Mouse (Mus musculus) midbrain, postnatal 0 days (tissue): ENCODE results near the gene Dennd4b. TPM values are rescaled to one million over a fixed set of nuclear protein-coding genes. Genes with fewer than 3 reads are reported as not detected.
"Not testable (repeated sequence)": the region's sequence is repeated elsewhere in the genome, so short reads cannot be mapped to it uniquely, and the experiment has no call there.

Experiments used
- ATAC-seq: fragments of 200-750 bp; cut with Nextera tagmentation; 2 replicates; pipeline ENCODE4 v1.8.0; 2017; ENCODE audit warnings: moderate number of reproducible peaks, mild to moderate bottlenecking, moderate TSS enrichment, moderate library complexity; ENCODE audit not compliant: low FRiP score
- DNase-seq: peaks from one replicate; pipeline ENCODE4 v3.0.0-alpha.2; 2015; ENCODE audit warnings: low spot score
- H3K27ac ChIP-seq: fragments of 300-500 bp; sonication (generic); 2 replicates; pipeline ENCODE4 v1.5.1; 2014; ENCODE audit warnings: low read depth, mild to moderate bottlenecking, low read length, mixed read lengths
- H3K27me3 ChIP-seq: fragments of 300-500 bp; sonication (generic); 2 replicates; pipeline ENCODE4 v1.6.1; 2014; ENCODE audit warnings: low read length, control low read depth, mixed read lengths; ENCODE audit not compliant: insufficient read depth
- H3K36me3 ChIP-seq: fragments of 300-500 bp; sonication (generic); 2 replicates; pipeline ENCODE4 v1.6.1; 2014; ENCODE audit warnings: low read length, control low read depth, mixed read lengths; ENCODE audit not compliant: insufficient read depth
- H3K4me1 ChIP-seq: fragments of 300-500 bp; sonication (generic); 2 replicates; pipeline ENCODE4 v1.6.1; 2014; ENCODE audit warnings: mild to moderate bottlenecking, control low read depth, antibody characterized with exemption, low read length, mixed read lengths; ENCODE audit not compliant: insufficient read depth
- H3K4me2 ChIP-seq: fragments of 300-500 bp; sonication (generic); 2 replicates; pipeline ENCODE4 v1.6.1; 2014; ENCODE audit warnings: low read depth, mild to moderate bottlenecking, low read length, mixed read lengths; ENCODE audit not compliant: poor library complexity, severe bottlenecking
- H3K4me3 ChIP-seq: fragments of 300-500 bp; sonication (generic); 2 replicates; pipeline ENCODE4 v1.5.1; 2014; ENCODE audit warnings: low read depth, mild to moderate bottlenecking, low read length, moderate library complexity
- H3K9ac ChIP-seq: fragments of 300-500 bp; sonication (generic); replicated peaks from 2 replicates; pipeline ENCODE4 v1.6.1; 2014; ENCODE audit warnings: mild to moderate bottlenecking, low read length, moderate library complexity, mixed read lengths; ENCODE audit not compliant: poor library complexity, severe bottlenecking
- H3K9me3 ChIP-seq: fragments of 300-500 bp; sonication (generic); 2 replicates; pipeline ENCODE4 v1.6.1; 2016; ENCODE audit warnings: low read length, control low read depth
- CTCF ChIP-seq: IDR thresholded peaks from 2 replicates; pipeline ENCODE4 v1.5.1; 2016; ENCODE audit warnings: antibody characterized with exemption, mild to moderate bottlenecking
- WGBS: fragments of 180-500 bp; shearing (Covaris S2); extraction: QIAGEN DNeasy Blood & Tissue Kit; methylation state at CpG from one replicate; pipeline ENCODE4 v1.1.7; 2014; 5-methylcytosine and 5-hydroxymethylcytosine counted together
- polyA plus RNA-seq: library from polyadenylated mRNA; unstranded; fragments of >200 nt; fragmentation: Nextera tagmentation; extraction: Ambion mirVana; gene quantifications from 2 replicates; pipeline ENCODE4 v1.2.1, GENCODE M21; 2015
- total RNA-seq: library from RNA; depleted of rRNA; stranded (reverse); fragments of >200 nt; gene quantifications from 2 replicates; pipeline ENCODE4 v1.2.3, GENCODE M21; 2014

The Dennd4b gene
- total and polyA plus RNA-seq, 2 experiments from 2014 or later = 6.9 to 34.6 TPM

- H3K27me3 ChIP-seq = no peaks in the 10 kb centered on the region
- DNase-seq = no peak
- no peak for ATAC-seq
- no peak overlapping the region for H3K4me3 ChIP-seq
- H3K4me1 ChIP-seq = no peaks in the 10 kb centered on the region
- no peaks in the 10 kb centered on the region for H3K9me3 ChIP-seq
- H3K27ac ChIP-seq = no peak overlapping the region
- TF ChIP-seq CTCF = no peak
- no peak overlapping the region for H3K9ac ChIP-seq
- 89% methylated on average over 9 of the region's 9 CpGs for WGBS
- peaks cover 49% of the 10 kb centered on the region for H3K36me3 ChIP-seq
- no peak overlapping the region for H3K4me2 ChIP-seq
Observed at GRCm38 (mm10) chr3:90277793-90278192, 12.8 kb downstream of the Dennd4b start.

- peaks cover 47% of the 10 kb centered on the region for H3K36me3 ChIP-seq
- H3K4me3 ChIP-seq = no peak overlapping the region
- H3K27ac ChIP-seq = no peak overlapping the region
- TF ChIP-seq CTCF = no peak
- no peak overlapping the region for H3K9ac ChIP-seq
- no peak overlapping the region for H3K4me2 ChIP-seq
- no peaks in the 10 kb centered on the region for H3K4me1 ChIP-seq
- no peaks in the 10 kb centered on the region for H3K27me3 ChIP-seq
- no peak for DNase-seq
- H3K9me3 ChIP-seq = no peaks in the 10 kb centered on the region
- WGBS = 94% methylated on average over 10 of the region's 10 CpGs
- no peak for ATAC-seq
Observed at GRCm38 (mm10) chr3:90278211-90278610, 13.2 kb downstream of the Dennd4b start.

GRCm38 (mm10) chr3:90279216-90279615 lies 14.2 kb downstream of the Dennd4b start:
- TF ChIP-seq CTCF = no peak
- H3K27ac ChIP-seq = no peak overlapping the region
- H3K36me3 ChIP-seq = peaks cover 44% of the 10 kb centered on the region
- H3K4me2 ChIP-seq = no peak overlapping the region
- no peaks in the 10 kb centered on the region for H3K9me3 ChIP-seq
- DNase-seq = no peak
- H3K4me3 ChIP-seq = no peak overlapping the region
- H3K4me1 ChIP-seq = no peaks in the 10 kb centered on the region
- H3K27me3 ChIP-seq = no peaks in the 10 kb centered on the region
- no peak for ATAC-seq
- 91% methylated on average over 9 of the region's 9 CpGs for WGBS
- no peak overlapping the region for H3K9ac ChIP-seq

GRCm38 (mm10) chr3:90279743-90280142 lies 14.8 kb downstream of the Dennd4b start:
- 96% methylated on average over 7 of the region's 7 CpGs for WGBS
- no peak overlapping the region for H3K4me2 ChIP-seq
- no peaks in the 10 kb centered on the region for H3K9me3 ChIP-seq
- H3K27ac ChIP-seq = no peak overlapping the region
- no peaks in the 10 kb centered on the region for H3K27me3 ChIP-seq
- H3K36me3 ChIP-seq = peaks cover 43% of the 10 kb centered on the region
- H3K4me1 ChIP-seq = no peaks in the 10 kb centered on the region
- H3K9ac ChIP-seq = no peak overlapping the region
- H3K4me3 ChIP-seq = no peak overlapping the region
- DNase-seq = no peak
- no peak for ATAC-seq
- no peak for TF ChIP-seq CTCF

GRCm38 (mm10) chr3:90280708-90281107 lies 15.7 kb downstream of the Dennd4b start:
- WGBS = 93% methylated on average over 9 of the region's 9 CpGs
- Histone ChIP-seq H3K4me1 (no peaks in the 10 kb centered on the region), H3K36me3 (peaks cover 39% of the 10 kb centered on the region), H3K4me3 (no peak overlapping the region), H3K9ac (no peak overlapping the region), H3K27ac (no peak overlapping the region), H3K27me3 (no peaks in the 10 kb centered on the region), H3K4me2 (no peak overlapping the region), H3K9me3 (no peaks in the 10 kb centered on the region)
- ATAC-seq = peak; percentile 27; the same call in 1 of the 2 replicates
- no peak for TF ChIP-seq CTCF
- no peak for DNase-seq

GRCm38 (mm10) chr3:90284150-90284549 lies 19.2 kb downstream of the Dennd4b start:
- TF ChIP-seq CTCF = no peak

GRCm38 (mm10) chr3:90289403-90289802 lies 24.4 kb downstream of the Dennd4b start:
- ATAC-seq, H3K27ac ChIP-seq: not testable (repeated sequence)
- WGBS = 73% methylated on average over 2 of the region's 3 CpGs

More at GRCm38 (mm10) chr3:90284150-90284549, 19.2 kb downstream of the Dennd4b start:
- H3K4me3 ChIP-seq = no peak overlapping the region
- H3K4me2 ChIP-seq = no peak overlapping the region
- no peak overlapping the region for H3K9ac ChIP-seq
- no peaks in the 10 kb centered on the region for H3K9me3 ChIP-seq
- no peak for DNase-seq
- H3K27ac ChIP-seq = no peak overlapping the region
- peaks cover 10% of the 10 kb centered on the region for H3K36me3 ChIP-seq
- WGBS = 98% methylated on average over 2 of the region's 2 CpGs
- H3K27me3 ChIP-seq = no peaks in the 10 kb centered on the region
- ATAC-seq = no peak
- H3K4me1 ChIP-seq = no peaks in the 10 kb centered on the region

More at GRCm38 (mm10) chr3:90289403-90289802, 24.4 kb downstream of the Dennd4b start:
- not testable (repeated sequence) for H3K9ac ChIP-seq, H3K36me3 ChIP-seq, H3K4me1 ChIP-seq, H3K4me2 ChIP-seq, H3K9me3 ChIP-seq, H3K4me3 ChIP-seq, DNase-seq, H3K27me3 ChIP-seq
